Mouse (Mus musculus): ENCODE results near the gene Smarca4.

Smarca4 gene

DNA sequence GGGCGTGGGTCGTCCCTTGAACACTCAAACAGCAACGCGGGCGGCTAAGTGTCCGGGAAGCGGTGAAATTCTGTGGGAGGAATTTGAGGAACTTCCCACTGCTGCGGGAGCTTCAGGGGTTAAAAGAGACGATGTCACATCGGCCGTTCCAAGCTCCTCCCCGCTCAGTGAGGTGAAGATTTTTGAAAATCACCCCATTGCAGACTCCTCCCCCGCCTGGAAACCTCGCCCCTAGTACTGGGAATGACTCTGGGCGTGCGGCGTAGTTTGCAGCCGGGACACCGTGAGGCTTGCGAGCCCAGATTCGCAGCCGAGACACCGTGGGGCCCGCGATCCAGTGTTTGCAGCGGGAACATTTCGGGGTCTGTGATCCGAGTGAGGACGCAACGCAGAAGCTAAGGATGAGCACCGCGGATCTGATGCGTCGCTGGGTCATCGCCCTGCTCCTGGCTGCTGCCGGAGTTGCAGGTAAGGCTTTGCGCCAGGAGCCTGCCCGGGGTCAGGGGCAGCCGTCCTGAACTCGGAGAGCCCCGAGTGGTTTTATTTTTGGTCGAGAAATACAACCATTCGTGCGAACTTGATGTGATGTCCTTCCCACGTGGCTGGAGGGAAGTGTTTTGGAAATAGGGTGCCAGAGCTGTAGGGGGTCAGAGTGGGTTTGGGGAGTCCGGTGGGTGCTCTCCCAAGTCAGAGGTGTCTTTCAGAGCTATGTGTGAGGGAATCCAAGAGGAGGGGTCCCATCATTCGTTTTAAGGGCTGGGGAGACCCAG, 107.6 kb downstream of the Smarca4 start, which contains the start of gene Ldlr:
Gene Ldlr, plus strand, starts transcription at position 107 of the 770 bp plus-strand sequence.
- DNase-seq (ENCODE audit: low spot score) = peak; percentile 76

- peak; percentile 77 for DNase-seq (ENCODE audit: low spot score)
These were observed 108.2 kb downstream of the Smarca4 start for GRCm38 (mm10) chr9:21724147-21724536.

- no peak for DNase-seq (ENCODE audit: low spot score)
These were observed 109.5 kb downstream of the Smarca4 start for GRCm38 (mm10) chr9:21725224-21726121.

DNA sequence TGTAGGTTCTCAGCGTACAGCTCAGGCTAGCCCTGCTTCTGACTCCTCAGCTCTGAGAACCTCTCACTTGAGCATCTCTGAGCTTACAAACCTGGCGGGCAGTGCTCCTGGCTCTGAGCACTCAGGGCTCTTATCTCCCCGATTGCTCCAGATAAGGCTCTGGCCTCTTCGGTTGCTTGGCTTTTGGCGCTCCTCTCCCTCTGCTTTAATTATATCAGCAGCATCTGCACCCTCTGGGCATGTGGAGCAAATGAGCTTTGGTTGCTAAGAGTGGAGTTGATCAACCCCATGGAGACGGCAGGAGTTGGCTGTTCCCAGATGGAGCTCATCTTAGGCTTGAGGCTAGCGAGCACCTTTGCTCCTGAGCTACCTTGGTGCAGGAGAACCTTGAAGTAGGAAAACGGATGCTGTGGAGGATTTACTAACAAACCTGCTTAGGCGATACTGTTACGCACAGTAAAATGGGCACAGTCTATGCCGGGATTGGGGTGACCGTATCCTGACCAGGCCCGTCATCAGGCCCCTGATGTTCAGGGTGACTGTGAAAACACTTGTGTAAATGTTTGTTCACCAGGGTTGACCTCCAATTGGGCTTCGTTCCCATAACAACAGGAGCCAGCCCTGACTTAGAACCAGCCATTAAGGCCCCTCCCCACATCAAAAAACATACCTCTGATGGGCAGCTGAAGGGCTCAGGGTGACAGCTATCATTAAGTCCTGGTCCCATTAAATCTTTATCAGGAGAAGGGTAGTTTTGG, 110.4 kb downstream of the Smarca4 start:
- no peak for DNase-seq (ENCODE audit: low spot score)

- no peak for DNase-seq (ENCODE audit: low spot score)
These were observed 112.4 kb downstream of the Smarca4 start for GRCm38 (mm10) chr9:21728261-21728832.

DNA sequence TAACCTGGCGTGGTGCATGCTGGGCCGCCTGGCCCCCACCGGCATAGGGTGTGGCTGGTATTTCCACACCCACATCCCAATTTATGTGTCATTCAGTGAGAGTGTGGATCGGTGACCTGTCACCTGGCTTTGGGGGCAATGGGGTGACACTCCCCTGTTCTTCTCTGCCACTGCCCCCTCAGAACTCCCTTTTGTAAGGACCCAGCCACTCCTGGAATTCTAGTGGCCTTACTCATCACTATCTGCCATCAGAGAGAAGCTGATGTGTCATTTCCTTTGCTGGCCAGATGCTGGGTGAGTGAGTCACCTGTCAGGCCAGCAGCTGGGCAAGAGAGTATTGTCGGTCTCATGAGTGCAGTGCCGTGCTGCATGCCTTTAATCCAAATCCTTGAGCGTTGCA, 113.3 kb downstream of the Smarca4 start:
- no peak for DNase-seq (ENCODE audit: low spot score)

DNA sequence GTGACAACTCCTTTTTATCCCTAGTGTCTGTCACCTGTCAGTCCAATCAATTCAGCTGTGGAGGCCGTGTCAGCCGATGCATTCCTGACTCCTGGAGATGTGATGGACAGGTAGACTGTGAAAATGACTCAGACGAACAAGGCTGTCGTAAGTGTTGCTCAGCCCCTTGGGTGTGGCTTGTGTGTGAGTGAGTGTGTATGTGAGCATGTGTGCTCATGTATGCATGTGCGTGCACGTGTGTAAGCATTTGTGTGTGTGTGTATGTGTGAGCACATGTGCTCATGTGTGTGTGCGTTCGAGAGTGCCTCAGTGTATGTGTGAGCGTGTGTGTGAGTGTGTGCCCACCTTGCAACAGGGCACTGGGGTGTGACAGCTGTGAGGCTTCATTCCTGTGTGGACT, 116.3 kb downstream of the Smarca4 start:
- DNase-seq (ENCODE audit: low spot score) = no peak

DNA sequence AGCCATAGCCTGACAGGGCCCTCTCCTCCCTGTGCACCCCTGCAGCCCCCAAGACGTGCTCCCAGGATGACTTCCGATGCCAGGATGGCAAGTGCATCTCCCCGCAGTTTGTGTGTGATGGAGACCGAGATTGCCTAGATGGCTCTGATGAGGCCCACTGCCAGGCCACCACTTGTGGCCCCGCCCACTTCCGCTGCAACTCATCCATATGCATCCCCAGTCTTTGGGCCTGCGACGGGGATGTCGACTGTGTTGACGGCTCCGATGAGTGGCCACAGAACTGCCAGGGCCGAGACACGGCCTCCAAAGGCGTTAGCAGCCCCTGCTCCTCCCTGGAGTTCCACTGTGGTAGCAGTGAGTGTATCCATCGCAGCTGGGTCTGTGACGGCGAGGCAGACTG, 117.5 kb downstream of the Smarca4 start:
- no peak for DNase-seq (ENCODE audit: low spot score)

DNA sequence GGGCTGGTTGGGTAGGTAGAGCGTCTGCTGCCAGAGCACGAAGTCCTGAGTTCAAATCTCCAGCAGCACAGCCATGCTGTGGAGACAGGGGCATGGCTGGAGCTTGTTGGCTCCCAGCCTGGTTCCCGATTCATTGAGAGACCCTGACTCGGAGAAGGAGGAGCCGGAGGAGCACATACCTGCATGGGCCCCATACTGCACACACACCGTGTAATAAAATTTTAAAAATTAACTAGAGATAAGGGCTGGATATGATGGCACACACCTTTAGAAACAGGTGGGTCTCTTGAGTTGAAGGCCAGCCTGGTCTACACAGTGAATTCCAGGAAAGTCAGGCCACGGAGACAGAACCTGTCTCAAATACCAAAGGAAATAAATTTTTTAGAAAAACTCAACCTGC, 118.0 kb downstream of the Smarca4 start:
- DNase-seq (ENCODE audit: low spot score) = no peak

DNA sequence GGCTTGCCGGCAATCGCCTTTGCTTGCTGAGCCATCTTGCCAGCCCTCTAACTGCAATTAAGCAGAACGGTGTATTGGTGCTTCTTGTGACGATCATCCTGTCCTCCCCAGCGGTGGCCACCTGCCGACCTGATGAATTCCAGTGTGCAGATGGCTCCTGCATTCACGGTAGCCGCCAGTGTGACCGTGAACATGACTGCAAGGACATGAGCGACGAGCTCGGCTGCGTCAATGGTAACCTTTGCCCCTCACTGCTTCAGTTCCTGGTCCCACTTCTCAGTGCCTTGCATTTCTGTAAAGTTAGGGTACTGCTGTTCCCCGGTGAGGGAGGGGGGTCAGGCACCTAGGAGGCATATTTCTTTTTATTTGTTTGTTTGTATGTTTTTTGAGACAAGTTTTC, 119.2 kb downstream of the Smarca4 start:
- no peak for DNase-seq (ENCODE audit: low spot score)

DNA sequence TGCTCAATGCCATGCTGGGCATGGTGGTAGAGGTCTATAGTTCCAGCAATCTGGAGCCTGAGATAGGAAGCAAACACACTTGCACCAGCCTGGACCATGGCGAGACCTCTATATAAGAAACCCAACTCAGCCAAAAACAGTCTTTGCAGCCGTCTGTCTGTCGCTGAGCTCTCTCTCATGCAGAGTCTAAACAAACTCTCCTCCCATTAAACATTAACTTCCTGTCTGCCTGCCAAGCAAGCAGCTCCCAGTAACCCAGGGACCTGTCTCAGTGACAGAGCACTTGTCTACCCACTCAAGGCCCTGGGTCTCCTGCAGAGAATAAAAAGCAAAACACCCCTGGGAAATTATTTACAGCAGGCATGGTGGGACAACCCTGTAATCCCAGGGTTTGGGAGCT, 120.6 kb downstream of the Smarca4 start:
- DNase-seq (ENCODE audit: low spot score) = no peak

DNA sequence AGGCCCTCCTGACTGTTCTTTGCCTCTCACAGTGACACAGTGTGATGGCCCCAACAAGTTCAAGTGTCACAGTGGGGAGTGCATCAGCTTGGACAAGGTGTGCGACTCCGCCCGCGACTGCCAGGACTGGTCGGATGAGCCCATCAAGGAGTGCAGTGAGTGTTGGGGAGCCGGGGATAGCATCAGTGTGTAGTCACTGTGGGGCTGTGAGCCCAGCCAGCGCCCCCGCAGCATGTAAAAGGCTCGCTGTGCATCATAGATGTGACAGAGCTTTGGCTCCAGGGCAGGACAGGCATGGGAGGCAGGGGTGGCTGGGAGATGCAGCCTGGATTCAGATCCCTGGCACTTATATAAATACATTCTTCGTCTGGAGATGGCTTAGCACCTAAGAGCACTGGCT, 121.2 kb downstream of the Smarca4 start:
- no peak for DNase-seq (ENCODE audit: low spot score)

- no peak for DNase-seq (ENCODE audit: low spot score)
These were observed 122.8 kb downstream of the Smarca4 start for GRCm38 (mm10) chr9:21738776-21739175.

- DNase-seq (ENCODE audit: low spot score) = no peak
These were observed 124.5 kb downstream of the Smarca4 start for GRCm38 (mm10) chr9:21740427-21740826.

GRCm38 (mm10) chr9:21741514-21741913, 125.5 kb downstream of the Smarca4 start:
- DNase-seq (ENCODE audit: low spot score) = no peak

- DNase-seq (ENCODE audit: low spot score) = no peak
These were observed 131.3 kb downstream of the Smarca4 start for GRCm38 (mm10) chr9:21747238-21747774.

DNA sequence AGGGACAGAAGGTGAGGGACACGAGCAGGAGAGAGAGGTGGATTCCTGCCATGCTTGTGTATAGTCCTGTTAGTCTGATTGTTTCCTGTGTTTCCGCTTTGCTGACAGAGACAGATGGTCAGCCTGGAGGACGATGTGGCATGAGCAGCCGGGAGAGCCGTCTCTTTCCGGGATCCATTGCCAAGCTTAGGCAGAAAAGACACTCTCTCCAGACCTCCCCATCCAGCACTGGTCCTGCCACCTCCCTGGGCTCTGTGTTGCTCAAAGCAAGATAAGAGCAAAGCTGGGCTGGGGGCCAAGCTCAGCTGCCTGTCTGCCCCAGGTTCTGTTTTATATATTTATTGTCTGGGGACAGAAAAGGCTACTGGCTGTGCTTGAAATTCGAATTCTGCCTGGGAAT, 132.1 kb downstream of the Smarca4 start:
- DNase-seq (ENCODE audit: low spot score) = no peak

GRCm38 (mm10) chr9:21748491-21748890, 132.5 kb downstream of the Smarca4 start:
- no peak for DNase-seq (ENCODE audit: low spot score)

- DNase-seq (ENCODE audit: low spot score) = no peak
These were observed 133.6 kb downstream of the Smarca4 start for GRCm38 (mm10) chr9:21749382-21750118.

GRCm38 (mm10) chr9:21750370-21750769, 134.4 kb downstream of the Smarca4 start:
- no peak for DNase-seq (ENCODE audit: low spot score)

- DNase-seq (ENCODE audit: low spot score) = no peak
These were observed 135.4 kb downstream of the Smarca4 start for GRCm38 (mm10) chr9:21751347-21751746.
